Mouse (Mus musculus) C2C12 (cell line): ENCODE results near the gene Golga4.
A peak's percentile ranks its signal among the peaks of the same experiment; 100 is the strongest.

Experiments
- CEBPB ChIP-seq: IDR thresholded peaks from one replicate; pipeline ENCODE4 v1.6.1; 2011; ENCODE audit warnings: low read depth, mild to moderate bottlenecking, control low read depth, moderate library complexity
- CTCF ChIP-seq: IDR thresholded peaks from one replicate; pipeline ENCODE4 v1.5.1; 2011; ENCODE audit not compliant: control insufficient read depth, insufficient read depth, insufficient read length
- MYOD1 ChIP-seq: IDR thresholded peaks from one replicate; pipeline ENCODE4 v1.6.1; 2011; ENCODE audit warnings: low read depth; ENCODE audit not compliant: control insufficient read depth, insufficient read length
- MYOG ChIP-seq: IDR thresholded peaks from one replicate; pipeline ENCODE4 v1.6.1; 2011; ENCODE audit not compliant: control insufficient read depth, insufficient read length; ENCODE audit errors: extremely low read depth
- USF1 ChIP-seq: IDR thresholded peaks from one replicate; pipeline ENCODE4 v1.6.1; 2011; ENCODE audit warnings: low read depth, mild to moderate bottlenecking, control low read depth, moderate library complexity

- no peak for TF ChIP-seq CTCF
- TF ChIP-seq CEBPB, result no peak
- TF ChIP-seq USF1, result peak; percentile 84
- TF ChIP-seq MYOG, result no peak
- TF ChIP-seq MYOD1, result no peak
Measured at GRCm38 (mm10) chr9:118512681-118513233, 6.7 kb downstream of the Golga4 start.
